Mouse (Mus musculus): ENCODE data around the gene Stk32c. TPM values are rescaled to one million over a fixed set of nuclear protein-coding genes. Genes with fewer than 3 reads are reported as not detected.

Stk32c gene
- total and polyA plus RNA-seq, 3 experiments, result 0.21 TPM; not detected in 2

- no peak within 1 kb of the TSS for H3K4me3 ChIP-seq (ENCODE audit: control insufficient read depth in 1 of 2, insufficient read depth in 1 of 2, low read depth in 2 of 2, low read length in 2 of 2)
- no peaks in the 10 kb centered on the region for H3K9me3 ChIP-seq (replicated peaks; ENCODE audit: insufficient read depth, low read length)
- H3K36me3 ChIP-seq (ENCODE audit: control insufficient read depth in 1 of 2, insufficient read depth in 2 of 2, low read length in 2 of 2), result no peaks in the 10 kb centered on the region
- TF ChIP-seq GABPA (IDR thresholded peaks at IDR 0.05; ENCODE audit: low read depth, low read length), result no peak
- no peak for TF ChIP-seq USF1 (IDR thresholded peaks at IDR 0.05; ENCODE audit: low read depth, low read length)
- no peak for TF ChIP-seq ZMIZ1 (IDR thresholded peaks at IDR 0.05; ENCODE audit: low read depth, low read length)
- TF ChIP-seq MAX (IDR thresholded peaks at IDR 0.05; ENCODE audit: low read length), result no peak
- TF ChIP-seq CHD2 (IDR thresholded peaks at IDR 0.05; ENCODE audit: low read length), result no peak
- no peak for TF ChIP-seq BHLHE40 (IDR thresholded peaks at IDR 0.05; ENCODE audit: borderline replicate concordance, low read depth, low read length)
- TF ChIP-seq RCOR1 (IDR thresholded peaks at IDR 0.05; ENCODE audit: low read depth, low read length), result no peak
- TF ChIP-seq MEF2A (IDR thresholded peaks at IDR 0.05; ENCODE audit: extremely low read depth, insufficient replicate concordance, low read depth, low read length, poor library complexity, severe bottlenecking), result no peak
- TF ChIP-seq RAD21 (IDR thresholded peaks at IDR 0.05; ENCODE audit: low read depth, low read length), result no peak
- TF ChIP-seq MYB (IDR thresholded peaks at IDR 0.05; ENCODE audit: low read depth, low read length), result no peak
- TF ChIP-seq TBP (IDR thresholded peaks at IDR 0.05; ENCODE audit: low read depth, low read length), result no peak
- TF ChIP-seq JUND (IDR thresholded peaks at IDR 0.05; ENCODE audit: low read depth, low read length), result no peak
- TF ChIP-seq SMC3 (IDR thresholded peaks at IDR 0.05; ENCODE audit: low read depth, low read length), result no peak
- no peak for DNase-seq (ENCODE audit: low read depth, low spot score)
- no peak within 1 kb of the TSS for H3K27ac ChIP-seq (ENCODE audit: control insufficient read depth, low read depth, low read length)
- no peaks in the 10 kb centered on the region for H3K27me3 ChIP-seq (ENCODE audit: control insufficient read depth in 1 of 2, insufficient read depth in 2 of 2, low read length in 2 of 2)
- no peaks in the 10 kb centered on the region for H3K4me1 ChIP-seq (ENCODE audit: control insufficient read depth in 1 of 2, insufficient read depth in 2 of 2, low read length in 2 of 2)
- H3K79me2 ChIP-seq (ENCODE audit: control insufficient read depth, insufficient read depth, low read length, poor library complexity), result no peaks in the 10 kb centered on the region
- H3K9ac ChIP-seq (ENCODE audit: control insufficient read depth, low read depth, low read length, poor library complexity, severe bottlenecking), result no peak within 1 kb of the TSS
Measured at GRCm38 (mm10) chr7:139085629-139086194, 127.4 kb downstream of the Stk32c start, which contains the start of gene Dpysl4. Gene Dpysl4 (plus strand): TSS chr7:139086001.

DNA sequence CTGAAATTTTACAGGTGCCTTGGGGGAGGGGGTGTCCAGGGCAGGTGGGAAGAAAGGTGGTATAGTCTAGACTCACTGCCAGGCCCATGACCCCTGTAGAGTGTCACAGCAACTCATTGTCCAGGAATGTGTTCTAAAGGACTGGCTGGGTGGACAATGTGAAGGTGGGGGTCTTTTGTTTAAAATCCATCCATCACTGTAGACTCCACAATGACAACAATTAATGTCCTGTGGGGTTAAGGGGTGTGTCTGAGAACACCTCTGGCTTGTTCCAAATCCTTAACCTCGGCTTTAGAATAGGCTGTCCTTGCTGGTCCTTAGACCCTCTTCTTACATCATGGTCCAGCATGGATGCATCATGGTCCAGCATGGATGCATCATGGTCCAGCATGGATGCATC lies 128.8 kb downstream of the Stk32c start:
- Histone ChIP-seq H3K27me3 (ENCODE audit: control insufficient read depth in 1 of 2, insufficient read depth in 2 of 2, low read length in 2 of 2) (no peaks in the 10 kb centered on the region), H3K4me3 (ENCODE audit: control insufficient read depth in 1 of 2, insufficient read depth in 1 of 2, low read depth in 2 of 2, low read length in 2 of 2) (no peak overlapping the region), H3K27ac (ENCODE audit: control insufficient read depth, low read depth, low read length) (no peak overlapping the region), H3K79me2 (ENCODE audit: control insufficient read depth, insufficient read depth, low read length, poor library complexity) (no peaks in the 10 kb centered on the region), H3K36me3 (ENCODE audit: control insufficient read depth in 1 of 2, insufficient read depth in 2 of 2, low read length in 2 of 2) (no peaks in the 10 kb centered on the region), H3K9me3 (replicated peaks; ENCODE audit: insufficient read depth, low read length) (no peaks in the 10 kb centered on the region), H3K9ac (ENCODE audit: control insufficient read depth, low read depth, low read length, poor library complexity, severe bottlenecking) (no peak overlapping the region), H3K4me1 (ENCODE audit: control insufficient read depth in 1 of 2, insufficient read depth in 2 of 2, low read length in 2 of 2) (no peaks in the 10 kb centered on the region)
- TF ChIP-seq JUND (IDR thresholded peaks at IDR 0.05; ENCODE audit: low read depth, low read length), result no peak
- no peak for TF ChIP-seq POLR2AphosphoS2 (IDR thresholded peaks at IDR 0.05; ENCODE audit: low read length)
- TF ChIP-seq CHD2 (IDR thresholded peaks at IDR 0.05; ENCODE audit: low read length), result no peak
- TF ChIP-seq MYC (IDR thresholded peaks at IDR 0.05; ENCODE audit: low read depth, low read length), result no peak
- no peak for TF ChIP-seq MXI1 (IDR thresholded peaks at IDR 0.05; ENCODE audit: low read depth, low read length)
- no peak for TF ChIP-seq ELF1 (IDR thresholded peaks at IDR 0.05; ENCODE audit: low read depth, low read length)
- no peak for TF ChIP-seq POLR2AphosphoS5 (IDR thresholded peaks at IDR 0.05; ENCODE audit: borderline replicate concordance, low read depth, low read length)
- TF ChIP-seq ZNF384 (IDR thresholded peaks at IDR 0.05; ENCODE audit: low read depth, low read length), result no peak
- TF ChIP-seq MYB (IDR thresholded peaks at IDR 0.05; ENCODE audit: low read depth, low read length), result no peak
- no peak for DNase-seq (ENCODE audit: low read depth, low spot score)

Data from MEL (cell line).